Mouse (Mus musculus): Measurements from ENCODE around the gene Bbip1. TPM values are rescaled to one million over a fixed set of nuclear protein-coding genes. Genes with fewer than 3 reads are reported as not detected.

Bbip1 gene
- 106 TPM for polyA plus RNA-seq (2017; shearing (Covaris generic))

DNA sequence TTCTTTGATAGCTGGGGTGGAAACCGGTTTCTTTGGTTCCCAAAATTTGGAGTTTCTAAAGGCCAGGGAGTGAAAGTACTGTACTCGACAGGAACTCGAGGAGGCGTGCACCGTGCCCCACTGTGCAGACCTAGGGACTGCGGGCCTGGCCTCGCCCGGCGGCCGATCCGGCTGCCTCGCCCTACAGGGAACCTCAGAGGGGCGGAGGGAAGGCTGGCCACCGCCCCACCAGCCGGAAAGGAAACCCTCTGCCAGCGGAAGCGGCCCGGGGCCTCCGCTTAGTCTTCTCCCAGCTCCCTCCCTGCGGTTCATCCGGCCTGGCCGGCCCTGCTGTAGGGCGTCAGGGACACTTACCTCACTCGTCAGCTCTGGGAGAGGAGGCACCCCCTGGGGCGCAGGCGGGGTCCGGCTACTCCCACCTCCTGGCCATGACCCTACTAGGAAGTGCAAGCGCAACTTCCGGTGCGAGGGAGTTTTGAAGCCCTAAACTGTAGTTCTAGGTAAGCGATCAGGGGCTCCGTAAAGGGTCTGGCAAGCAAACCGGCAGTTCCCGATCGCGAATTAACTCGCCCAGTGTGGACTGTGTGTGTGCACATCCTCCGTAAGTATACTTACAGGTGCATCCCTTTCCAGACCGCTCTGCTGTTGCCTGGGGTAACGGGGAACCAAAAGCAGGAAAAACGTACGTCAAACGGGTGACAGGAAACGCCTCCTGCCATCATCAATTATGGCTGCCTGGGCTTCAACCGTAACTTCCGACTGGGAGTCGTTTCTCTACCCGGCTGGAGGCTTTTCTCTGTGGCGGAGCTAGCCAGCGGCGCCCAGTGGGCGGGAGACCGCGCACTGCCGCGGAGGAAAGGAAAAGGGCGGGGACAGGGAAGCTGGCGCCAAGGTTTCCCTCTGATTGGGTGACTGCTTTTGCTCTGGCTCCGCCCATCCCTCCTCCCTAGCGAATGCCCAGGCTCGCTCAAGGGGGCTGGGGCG lies at the start of gene Bbip1, which contains the start of gene Shoc2:
Gene Bbip1, minus strand, starts transcription at position 826 of the 984 bp plus-strand sequence.
Gene Shoc2, plus strand, starts transcription at position 505 of the 984 bp plus-strand sequence.

DNA sequence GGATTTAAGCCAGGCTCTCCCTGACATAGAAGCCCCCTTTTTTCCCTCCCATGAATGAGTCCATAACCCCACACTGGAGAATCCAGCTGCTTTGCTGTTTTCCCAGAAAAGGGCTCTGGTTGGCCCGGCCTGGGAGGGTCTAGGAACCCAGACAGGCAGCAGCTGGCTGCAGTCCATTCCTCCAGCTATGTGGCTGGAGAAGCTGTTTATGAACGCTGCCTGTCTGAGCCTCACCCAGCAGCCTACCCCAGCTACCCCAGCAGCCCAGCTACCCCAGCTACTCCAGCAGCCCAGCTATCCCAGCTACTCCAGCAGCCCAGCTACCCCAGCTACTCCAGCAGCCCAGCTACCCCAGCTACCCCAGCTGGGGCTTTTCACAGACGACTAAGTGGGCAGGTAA lies 52.4 kb downstream of the Bbip1 start, which contains the start of gene Pdcd4:
Gene Pdcd4, plus strand, starts transcription at position 171 of the 400 bp plus-strand sequence.

Other genes starting within 250 kb of the Bbip1 start
- gene Pdcd4, start 52.4 kb downstream of the Bbip1 start, polyA plus RNA-seq (2017; shearing (Covaris generic)), result 151 TPM
- 69.7 TPM for gene Shoc2, start 321 bp downstream of the Bbip1 start, polyA plus RNA-seq (2017; shearing (Covaris generic))
- not detected for gene Adra2a, start 99.5 kb upstream of the Bbip1 start, polyA plus RNA-seq (2017; shearing (Covaris generic))